Mouse (Mus musculus) inflammation-experienced regulatory T-cells, adult 6 months (primary cell): ENCODE measurements at regions not wholly inside any gene's neighbourhood (a gene's known extent, or its start where the extent isn't known, plus 50 kb on each side); places are given as distances from the start of the nearest gene placed in this dataset.

Source experiments
- ATAC-seq: one replicate; pipeline ENCODE4 v1.8.0; 2017

DNA sequence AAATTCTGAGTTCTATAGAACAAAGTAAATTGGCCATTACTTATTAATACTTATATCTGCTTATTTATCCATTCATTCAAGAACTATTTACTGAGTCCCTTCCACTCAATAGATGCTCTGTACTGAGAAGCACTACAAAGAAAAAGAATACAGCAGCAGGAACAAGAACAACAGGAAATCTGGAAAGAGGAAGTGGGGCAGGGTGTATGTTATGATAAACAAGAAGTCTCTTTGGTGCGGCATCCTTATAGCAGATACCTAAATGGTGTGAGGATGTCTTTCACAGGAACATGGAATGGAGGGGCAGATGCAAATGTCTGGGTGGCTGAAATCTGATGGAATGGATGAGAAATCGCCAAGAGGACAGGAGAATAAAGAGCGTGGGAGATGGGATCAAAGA lies 208.5 kb upstream of the Zc3h12c start:
- no peak for ATAC-seq

GRCm38 (mm10) chr9:52371296-52371695 lies 202.9 kb upstream of the Zc3h12c start:
- no peak for ATAC-seq

DNA sequence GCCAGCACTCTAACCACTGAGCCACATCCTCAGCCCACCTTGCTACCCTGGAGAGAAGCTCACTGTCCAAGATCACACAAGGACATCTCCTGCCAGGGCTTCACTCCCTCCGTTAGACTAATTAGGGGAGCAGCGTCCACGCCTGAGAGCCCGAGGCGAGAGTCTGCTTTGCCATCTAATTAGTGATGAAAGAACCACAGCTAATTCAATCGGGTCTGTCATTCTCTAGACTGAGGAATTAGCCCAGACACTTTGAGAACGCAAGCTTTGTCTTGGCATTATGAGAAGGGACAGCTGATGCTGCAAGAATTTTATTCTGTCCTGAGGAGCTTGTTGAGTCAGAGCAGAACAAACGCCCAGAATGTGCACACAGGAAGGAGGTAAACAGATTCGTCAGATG lies 200.5 kb upstream of the Zc3h12c start:
- ATAC-seq = no peak

DNA sequence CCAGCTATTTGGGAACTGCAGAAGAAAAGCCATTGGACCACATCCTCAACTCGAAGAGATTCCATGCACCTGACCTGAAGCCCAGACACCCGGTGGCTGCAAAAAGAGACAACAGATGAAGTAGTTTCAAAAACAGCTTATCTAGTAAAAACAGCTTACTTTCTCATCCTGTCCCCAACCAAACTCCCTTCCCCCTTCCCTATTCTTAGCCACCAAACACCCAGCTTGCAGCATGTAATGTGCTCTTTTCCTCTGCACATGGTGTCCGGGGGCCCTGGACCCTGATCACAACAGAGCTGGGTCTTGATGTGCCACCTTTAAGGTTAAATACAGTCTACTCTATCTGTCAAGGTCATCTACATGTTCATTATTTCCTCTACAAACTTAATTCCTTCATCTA lies 199.7 kb upstream of the Zc3h12c start:
- no peak for ATAC-seq

- ATAC-seq = no peak
Measured at GRCm38 (mm10) chr9:52366046-52366445, 197.7 kb upstream of the Zc3h12c start.

- no peak for ATAC-seq
Measured at GRCm38 (mm10) chr9:52361599-52361998, 193.2 kb upstream of the Zc3h12c start.

- ATAC-seq = no peak
Measured at GRCm38 (mm10) chr9:52359416-52359815, 191.0 kb upstream of the Zc3h12c start.

- peak; percentile 41 for ATAC-seq
Measured at GRCm38 (mm10) chr9:52356549-52356948, 188.2 kb upstream of the Zc3h12c start.

DNA sequence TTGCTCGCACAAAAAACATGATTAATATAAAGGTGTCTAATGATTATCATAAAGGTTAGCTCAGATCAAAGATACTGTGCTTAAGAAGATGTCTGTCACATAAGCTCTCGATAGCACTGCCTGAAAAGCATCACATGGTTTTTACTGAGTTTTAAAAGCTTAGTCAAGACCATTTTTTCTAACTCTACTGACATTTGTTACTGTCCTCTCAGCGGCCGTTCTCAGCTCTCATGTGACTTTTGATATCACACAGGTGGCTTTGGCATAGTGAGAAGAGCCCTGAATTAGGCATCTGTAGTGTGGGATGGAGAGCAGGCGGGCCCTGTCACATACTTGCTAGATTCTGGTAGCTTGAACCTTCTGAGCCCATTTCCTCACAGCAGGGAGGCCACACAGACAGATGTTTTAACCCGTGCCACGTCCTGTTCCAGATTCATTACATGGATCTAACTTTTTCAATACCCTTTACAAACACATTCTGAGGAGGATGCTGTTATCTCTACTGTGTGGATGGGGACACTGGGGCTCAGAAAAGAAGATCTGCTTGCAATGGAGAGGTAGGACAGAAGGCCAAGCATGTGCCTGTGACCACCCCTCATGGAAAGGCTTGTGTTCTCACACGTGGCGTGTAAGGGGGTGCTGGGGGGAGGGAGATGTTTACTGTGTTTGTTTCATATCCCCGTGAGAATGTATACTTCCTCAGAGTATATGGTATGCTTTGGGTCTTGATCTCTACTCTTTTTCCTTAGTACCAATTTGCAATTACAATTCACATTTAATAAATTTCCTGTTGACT lies 187.0 kb upstream of the Zc3h12c start:
- no peak for ATAC-seq

DNA sequence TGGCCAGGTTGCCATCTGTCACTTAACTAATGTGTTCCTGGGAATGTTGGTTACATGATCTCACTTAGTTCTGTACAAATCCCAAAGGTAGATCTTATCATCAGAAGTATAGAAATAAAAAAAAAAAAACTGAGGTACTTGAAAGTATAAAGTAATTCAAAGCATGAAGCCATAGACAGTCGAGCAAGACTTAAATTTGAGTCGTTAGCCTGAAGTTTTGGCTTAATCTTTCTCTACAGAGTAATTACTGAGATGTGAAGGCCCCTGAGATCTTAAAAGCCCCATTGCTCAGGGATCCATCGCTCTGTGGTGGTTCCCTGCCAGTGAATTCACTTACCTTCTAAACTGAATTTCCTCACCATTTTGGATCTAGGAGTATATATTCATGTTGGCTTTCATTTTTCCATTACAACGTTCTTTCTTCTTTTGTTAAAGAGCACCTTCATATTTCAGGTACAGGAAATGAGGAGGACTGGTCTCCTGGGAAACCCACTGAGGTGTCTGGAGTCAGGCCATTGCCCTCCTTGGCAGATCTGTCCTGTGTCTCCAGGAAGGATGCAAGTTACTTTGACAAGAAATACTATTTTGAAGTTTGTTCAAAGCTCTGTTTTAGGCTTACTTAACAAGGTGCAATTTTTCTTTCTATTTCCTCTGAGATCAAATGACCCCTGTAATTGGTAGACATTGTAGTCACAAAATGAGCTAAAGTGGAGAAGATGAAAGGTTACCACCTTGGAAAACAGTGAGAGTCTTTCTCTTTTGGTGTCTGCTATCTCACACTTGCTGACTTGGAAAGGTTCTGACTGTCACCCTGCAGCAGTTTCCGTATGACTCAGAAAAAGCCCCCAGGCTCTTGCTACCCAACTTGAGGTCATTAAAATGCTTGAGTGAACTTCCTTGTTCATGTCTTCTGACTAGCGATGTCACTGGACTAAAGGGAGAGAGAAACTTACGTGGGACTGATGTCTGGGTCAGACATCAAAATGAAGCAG lies 180.5 kb upstream of the Zc3h12c start:
- ATAC-seq = peak; percentile 78

GRCm38 (mm10) chr9:52344177-52344877 lies 176.0 kb upstream of the Zc3h12c start:
- no peak for ATAC-seq

DNA sequence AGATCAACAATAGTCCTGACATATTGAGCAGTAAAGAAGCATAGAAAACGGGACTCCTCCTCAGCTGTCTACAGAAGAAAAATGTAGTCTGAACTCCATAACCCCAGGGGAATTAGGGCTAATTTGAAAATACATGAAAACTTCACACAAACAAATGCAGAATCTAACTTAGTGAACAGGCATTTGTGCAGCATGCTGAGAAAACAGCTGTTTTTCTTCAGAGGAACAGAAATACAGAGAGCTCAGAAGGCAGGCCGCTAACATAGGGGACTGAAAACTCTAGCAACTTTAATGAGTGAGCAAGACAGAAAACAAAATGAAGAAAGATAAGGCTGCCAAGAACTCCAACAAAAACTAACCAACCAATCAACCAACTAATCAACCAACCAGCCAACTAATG lies 172.7 kb upstream of the Zc3h12c start:
- no peak for ATAC-seq

DNA sequence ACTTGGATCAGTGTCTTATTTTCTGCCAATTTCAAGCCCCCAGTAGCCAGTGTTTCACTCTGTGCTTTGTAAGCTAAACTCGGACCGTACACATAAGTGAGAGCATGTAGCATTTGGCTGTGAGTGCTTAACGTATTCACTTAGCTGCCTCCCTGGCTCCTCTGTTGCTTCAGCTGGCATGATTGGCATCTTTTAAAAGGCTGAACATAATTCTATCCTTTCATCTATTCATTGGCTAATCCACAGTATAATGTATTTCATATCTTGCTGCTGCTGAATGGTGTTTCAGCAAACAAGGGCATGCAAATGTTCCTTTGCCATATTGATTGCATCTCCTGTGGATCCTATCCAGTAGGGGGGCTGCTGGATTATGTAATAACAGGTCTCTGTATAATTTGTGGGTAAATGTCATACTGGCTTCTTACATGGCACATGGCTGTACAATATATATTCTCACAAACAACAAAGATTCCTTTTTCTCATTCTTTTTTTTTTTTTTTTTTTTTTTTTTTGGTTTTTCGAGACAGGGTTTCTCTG lies 169.5 kb upstream of the Zc3h12c start:
- no peak for ATAC-seq

DNA sequence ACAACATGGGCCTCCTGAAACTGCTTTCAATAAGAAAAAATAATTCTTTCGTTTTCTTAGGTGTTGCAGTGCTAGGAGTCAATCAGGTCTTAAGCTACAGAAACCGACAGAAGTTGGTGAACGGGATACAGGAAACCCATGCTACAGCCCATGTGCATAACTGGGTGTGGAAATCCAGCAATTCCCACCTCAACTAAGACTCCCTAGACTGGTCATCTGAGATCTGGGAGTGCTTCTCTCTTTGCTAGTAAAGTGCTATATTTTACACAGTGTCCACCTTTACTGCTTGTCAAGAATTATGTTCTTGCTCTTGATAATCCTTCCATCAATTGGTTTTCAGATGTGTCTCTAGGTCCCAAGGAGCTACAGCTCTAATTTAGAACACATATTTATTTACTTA lies 166.4 kb upstream of the Zc3h12c start:
- no peak for ATAC-seq

DNA sequence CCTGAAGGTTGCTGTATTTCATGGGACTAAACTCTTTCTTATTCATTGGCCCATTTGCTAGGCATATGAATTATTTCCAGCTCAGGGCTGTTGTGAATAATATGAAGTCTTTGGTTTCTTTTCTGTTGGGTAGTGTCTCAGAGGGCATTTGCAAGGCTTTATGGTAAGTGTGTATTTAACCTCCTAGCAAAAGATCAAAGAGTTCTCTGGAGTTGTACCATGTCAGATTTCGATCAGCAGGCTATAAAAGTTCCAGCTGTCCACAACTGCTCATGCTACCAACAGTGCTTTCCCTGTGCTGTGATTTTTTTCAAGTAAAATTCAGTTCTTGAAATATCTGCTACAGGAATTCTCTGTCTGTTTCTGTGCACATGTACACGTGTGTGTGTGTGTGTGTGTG lies 165.5 kb upstream of the Zc3h12c start:
- ATAC-seq = no peak

- ATAC-seq = no peak
Measured at GRCm38 (mm10) chr9:52331748-52332147, 163.4 kb upstream of the Zc3h12c start.

- ATAC-seq = no peak
Measured at GRCm38 (mm10) chr9:52330652-52331051, 162.3 kb upstream of the Zc3h12c start.

- ATAC-seq = no peak
Measured at GRCm38 (mm10) chr9:52324347-52324746, 156.0 kb upstream of the Zc3h12c start.

GRCm38 (mm10) chr9:52323757-52324156 lies 155.4 kb upstream of the Zc3h12c start:
- ATAC-seq = no peak

GRCm38 (mm10) chr9:52323226-52323625 lies 154.9 kb upstream of the Zc3h12c start:
- ATAC-seq = no peak

- ATAC-seq = no peak
Measured at GRCm38 (mm10) chr9:52301521-52301920, 133.1 kb upstream of the Zc3h12c start.

DNA sequence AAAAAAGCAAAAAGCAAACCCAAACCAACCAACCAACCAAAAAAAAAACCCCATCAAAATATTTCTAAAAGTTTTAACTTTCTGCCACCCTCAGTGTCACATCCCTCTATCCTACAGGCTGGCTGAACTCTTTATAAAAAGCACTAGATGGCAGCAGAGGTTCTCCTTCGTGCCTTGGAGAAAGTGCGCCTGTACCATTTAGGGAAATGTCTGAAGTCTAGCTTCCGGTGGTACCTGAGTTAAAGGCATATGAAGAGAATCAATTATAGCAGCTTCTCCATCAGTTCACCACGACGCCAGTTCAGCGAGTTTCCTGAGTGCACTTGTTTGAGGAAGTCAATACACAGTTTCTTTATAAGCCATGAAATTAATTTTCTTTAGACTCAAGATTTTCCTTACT lies 130.0 kb upstream of the Zc3h12c start:
- peak; percentile 61 for ATAC-seq

GRCm38 (mm10) chr9:52294699-52295098 lies 126.3 kb upstream of the Zc3h12c start:
- no peak for ATAC-seq
